In genomic region chr19:29362173-29362930, GRCm38 (mm10) we compare ENCODE assay signal across 10 mouse cellular contexts. TPM values are rescaled to one million over a fixed set of nuclear protein-coding genes. Genes with fewer than 3 reads are reported as not detected.
DNase-seq lines count a peak whose midpoint lies in the region; ATAC-seq and TF ChIP-seq lines count a peak whose summit lies in the region.
"Had no signal": no experiment of that assay in that cellular context is flagged by ENCODE, and none has a peak within 500 bp of the region (broad histone marks: within the 10 kb centered on the region; RNA-seq: fewer than 3 reads in every experiment).

No protein-coding gene starts in this region.

- peak overlapping the region; percentile 78 for H3K4me3 ChIP-seq in lung, adult 2 months (replicated peaks; ENCODE audit: extremely low read depth, low read depth, low read length)
- H3K4me3 ChIP-seq in embryonic facial prominence, embryonic 14.5 days (ENCODE audit: low read depth, low read length) = peak overlapping the region; percentile 69
- peak overlapping the region; percentile 65 for H3K4me3 ChIP-seq in intestine, embryonic 15.5 days (replicated peaks)
- H3K4me3 ChIP-seq in neural tube, embryonic 13.5 days = peak overlapping the region; percentile 76

- H3K27ac ChIP-seq in embryonic facial prominence, embryonic 14.5 days (replicated peaks; ENCODE audit: low read depth, low read length) = no peak overlapping the region
- no peak overlapping the region for H3K27ac ChIP-seq in intestine, embryonic 15.5 days
- peak overlapping the region; percentile 30; the same call in 1 of the 2 replicates for H3K27ac ChIP-seq in neural tube, embryonic 13.5 days (replicated peaks)

- peaks cover 6% of the 10 kb centered on the region; the same call in 1 of the 2 replicates for H3K36me3 ChIP-seq in embryonic facial prominence, embryonic 14.5 days (ENCODE audit: control insufficient read depth, insufficient read depth, low read length)
- H3K36me3 ChIP-seq in intestine, embryonic 15.5 days = no peaks in the 10 kb centered on the region
- H3K36me3 ChIP-seq in neural tube, embryonic 13.5 days = peaks cover 14% of the 10 kb centered on the region

- DNase-seq in lung, adult 2 months = no peak
- DNase-seq in lung, postnatal 36 days = no peak
- DNase-seq in embryonic facial prominence, embryonic 14.5 days (ENCODE audit: low spot score) = no peak
- DNase-seq in layer of hippocampus, postnatal 25 days (ENCODE audit: extremely low spot score in 1 of 2, low spot score in 1 of 2) = no peak
- no peak for DNase-seq in left cerebral cortex, adult 18-20 months (ENCODE audit: low spot score in 2 of 2)
- DNase-seq in gastrocnemius, postnatal 10 days = no peak

- H3K27me3 ChIP-seq in embryonic facial prominence, embryonic 14.5 days (replicated peaks; ENCODE audit: control insufficient read depth, insufficient read depth, low read length) = no peaks in the 10 kb centered on the region
- no peaks in the 10 kb centered on the region for H3K27me3 ChIP-seq in intestine, embryonic 15.5 days (replicated peaks)
- no peaks in the 10 kb centered on the region for H3K27me3 ChIP-seq in neural tube, embryonic 13.5 days

- TF ChIP-seq POLR2A in lung, adult 2 months (IDR thresholded peaks at IDR 0.05; ENCODE audit: borderline replicate concordance, extremely low read depth, low read depth, low read length) = no peak

- ATAC-seq in embryonic facial prominence, embryonic 14.5 days (ENCODE audit: low read depth) = 0 out of 2 replicates have a peak, but pooled peaks have one; percentile 19
- ATAC-seq in intestine, embryonic 15.5 days = peak; percentile 42; the same call in 1 of the 2 replicates
- ATAC-seq in neural tube, embryonic 13.5 days (ENCODE audit: low read depth) = peak; percentile 52

- TF ChIP-seq CTCF in lung, adult 2 months (IDR thresholded peaks at IDR 0.05; ENCODE audit: insufficient read depth, low read length) = no peak

- peak overlapping the region; percentile 85 for H3K4me2 ChIP-seq in embryonic facial prominence, embryonic 14.5 days (ENCODE audit: low read depth, low read length)
- peak overlapping the region; percentile 78 for H3K4me2 ChIP-seq in intestine, embryonic 15.5 days (replicated peaks)
- peak overlapping the region; percentile 66 for H3K4me2 ChIP-seq in neural tube, embryonic 13.5 days

- H3K9me3 ChIP-seq in embryonic facial prominence, embryonic 14.5 days (ENCODE audit: control insufficient read depth, low read length) = no peaks in the 10 kb centered on the region
- H3K9me3 ChIP-seq in intestine, embryonic 15.5 days = no peaks in the 10 kb centered on the region
- H3K9me3 ChIP-seq in neural tube, embryonic 13.5 days = no peaks in the 10 kb centered on the region

- H3K9ac ChIP-seq in embryonic facial prominence, embryonic 14.5 days (ENCODE audit: low read depth, low read length) = peak overlapping the region; percentile 77
- peak overlapping the region; percentile 74 for H3K9ac ChIP-seq in intestine, embryonic 15.5 days
- peak overlapping the region; percentile 87 for H3K9ac ChIP-seq in neural tube, embryonic 13.5 days

- H3K4me1 ChIP-seq in lung, adult 2 months (ENCODE audit: control insufficient read depth, insufficient read depth, low read length) = peaks cover 2% of the 10 kb centered on the region; the same call in 1 of the 2 replicates
- peaks cover 14% of the 10 kb centered on the region; the same call in 1 of the 2 replicates for H3K4me1 ChIP-seq in embryonic facial prominence, embryonic 14.5 days (ENCODE audit: control insufficient read depth, insufficient read depth, low read length)
- peaks cover 11% of the 10 kb centered on the region; the same call in 1 of the 2 replicates for H3K4me1 ChIP-seq in intestine, embryonic 15.5 days (replicated peaks)
- peaks cover 32% of the 10 kb centered on the region for H3K4me1 ChIP-seq in neural tube, embryonic 13.5 days (replicated peaks)

- WGBS in lung, adult 2 months = 37% methylated on average over 13 of the region's 13 CpGs
- 43% methylated on average over 13 of the region's 13 CpGs for WGBS in embryonic facial prominence, embryonic 14.5 days
- 24% methylated on average over 13 of the region's 13 CpGs for WGBS in intestine, embryonic 15.5 days
- WGBS in neural tube, embryonic 13.5 days = 52% methylated on average over 13 of the region's 13 CpGs

RNA-seq across cellular contexts. Expression of gene Plgrkt, which starts 4.8 kb away (rescaled TPM):
- polyA plus RNA-seq in lung, adult 2 months (2012; rRNA removed) = 56.1 and 57.2 TPM in 2 replicates
- polyA plus RNA-seq in embryonic facial prominence, embryonic 14.5 days (2014; fragmentation: Nextera tagmentation; extraction: Ambion mirVana) = 66.9 and 67.7 TPM in 2 replicates
- 182 and 201 TPM in 2 replicates for polyA plus RNA-seq in intestine, embryonic 15.5 days (2015; fragmentation: Nextera tagmentation; extraction: Ambion mirVana)
- polyA plus RNA-seq in neural tube, embryonic 13.5 days (2015; fragmentation: Nextera tagmentation; extraction: Ambion mirVana) = 92.6 and 99.2 TPM in 2 replicates
- 10 to 100 TPM; 24.3 to 28.4 TPM for total RNA-seq in layer of hippocampus, postnatal 25 days (2021)
- total RNA-seq in left cerebral cortex, adult 18-20 months (2021) = 10 to 100 TPM; 26.7 to 30.2 TPM
- 10 to 100 TPM; 28.5 to 31.9 TPM for total RNA-seq in gastrocnemius, postnatal 10 days (2021)

RNA-seq across cellular contexts. Expression of gene Cd274, which starts 4.9 kb away (rescaled TPM):
- polyA plus RNA-seq in lung, adult 2 months (2012; rRNA removed) = 5.4 and 9.0 TPM in 2 replicates
- polyA plus RNA-seq in embryonic facial prominence, embryonic 14.5 days (2014; fragmentation: Nextera tagmentation; extraction: Ambion mirVana) = 0.21 and 0.56 TPM in 2 replicates
- polyA plus RNA-seq in intestine, embryonic 15.5 days (2015; fragmentation: Nextera tagmentation; extraction: Ambion mirVana) = 0.40 and 0.69 TPM in 2 replicates
- polyA plus RNA-seq in neural tube, embryonic 13.5 days (2015; fragmentation: Nextera tagmentation; extraction: Ambion mirVana) = 0.39 and 0.52 TPM in 2 replicates
- total RNA-seq in layer of hippocampus, postnatal 25 days (2021) = 1 to 10 TPM in 1 of 2 experiments, under 1 TPM in 1; 0.96 to 1.1 TPM
- 1 to 10 TPM; 1.3 to 1.8 TPM for total RNA-seq in left cerebral cortex, adult 18-20 months (2021)
- total RNA-seq in gastrocnemius, postnatal 10 days (2021) = under 1 TPM; 0.63 to 0.70 TPM

RNA-seq across cellular contexts. Expression of gene Rln1, which starts 27.9 kb away (rescaled TPM):
- not detected in 2 replicates for polyA plus RNA-seq in lung, adult 2 months (2012; rRNA removed)
- 0.60 and 0.96 TPM in 2 replicates for polyA plus RNA-seq in embryonic facial prominence, embryonic 14.5 days (2014; fragmentation: Nextera tagmentation; extraction: Ambion mirVana)
- polyA plus RNA-seq in intestine, embryonic 15.5 days (2015; fragmentation: Nextera tagmentation; extraction: Ambion mirVana) = 0.21 and 0.32 TPM in 2 replicates
- polyA plus RNA-seq in neural tube, embryonic 13.5 days (2015; fragmentation: Nextera tagmentation; extraction: Ambion mirVana) = 2.2 and 2.3 TPM in 2 replicates
- total RNA-seq in layer of hippocampus, postnatal 25 days (2021) = 1 to 10 TPM; 1.8 to 2.3 TPM
- total RNA-seq in left cerebral cortex, adult 18-20 months (2021) = 1 to 10 TPM in 1 of 2 experiments, under 1 TPM in 1; 0.84 to 1.8 TPM
- not detected for total RNA-seq in gastrocnemius, postnatal 10 days (2021)
- total RNA-seq: adrenal gland, adult 8-10 months had no signal

RNA-seq across cellular contexts. Expression of gene Insl6, which starts 37.2 kb away (rescaled TPM):
- polyA plus RNA-seq in lung, adult 2 months (2012; rRNA removed) = 0.82 TPM in 1 of 2 replicates, not detected in the other
- 5.8 and 7.8 TPM in 2 replicates for polyA plus RNA-seq in embryonic facial prominence, embryonic 14.5 days (2014; fragmentation: Nextera tagmentation; extraction: Ambion mirVana)
- polyA plus RNA-seq in intestine, embryonic 15.5 days (2015; fragmentation: Nextera tagmentation; extraction: Ambion mirVana) = 12.8 and 13.8 TPM in 2 replicates
- 2.7 and 3.5 TPM in 2 replicates for polyA plus RNA-seq in neural tube, embryonic 13.5 days (2015; fragmentation: Nextera tagmentation; extraction: Ambion mirVana)
- under 1 TPM; 0.39 to 0.56 TPM for total RNA-seq in layer of hippocampus, postnatal 25 days (2021)
- under 1 TPM; 0.52 to 0.93 TPM for total RNA-seq in left cerebral cortex, adult 18-20 months (2021)
- 1 to 10 TPM in 1 of 2 experiments, under 1 TPM in 1; 0.65 to 1.2 TPM for total RNA-seq in gastrocnemius, postnatal 10 days (2021)
- total RNA-seq: layer of hippocampus, postnatal 36 days had no signal

RNA-seq across cellular contexts. Expression of gene Pdcd1lg2, which starts 48.4 kb away (rescaled TPM):
- polyA plus RNA-seq in lung, adult 2 months (2012; rRNA removed) = 0.29 and 0.37 TPM in 2 replicates
- polyA plus RNA-seq in embryonic facial prominence, embryonic 14.5 days (2014; fragmentation: Nextera tagmentation; extraction: Ambion mirVana) = not detected in 2 replicates
- not detected in 2 replicates for polyA plus RNA-seq in intestine, embryonic 15.5 days (2015; fragmentation: Nextera tagmentation; extraction: Ambion mirVana)
- polyA plus RNA-seq in neural tube, embryonic 13.5 days (2015; fragmentation: Nextera tagmentation; extraction: Ambion mirVana) = not detected in 2 replicates
- not detected for total RNA-seq in layer of hippocampus, postnatal 25 days (2021)
- total RNA-seq in left cerebral cortex, adult 18-20 months (2021) = under 1 TPM; 0.26 to 0.28 TPM
- total RNA-seq in gastrocnemius, postnatal 10 days (2021) = not detected
- total RNA-seq: adrenal gland, adult 8-10 months; layer of hippocampus, postnatal 36 days had no signal
